Mouse (Mus musculus) retina, adult 2 months (tissue): Measurements from ENCODE around the gene Cdhr5.

Source experiments
- DNase-seq: peaks from one replicate; pipeline ENCODE4 v3.0.0-alpha.2; 2012; ENCODE audit warnings: low read depth, low spot score

Gene Cdhr5

DNA sequence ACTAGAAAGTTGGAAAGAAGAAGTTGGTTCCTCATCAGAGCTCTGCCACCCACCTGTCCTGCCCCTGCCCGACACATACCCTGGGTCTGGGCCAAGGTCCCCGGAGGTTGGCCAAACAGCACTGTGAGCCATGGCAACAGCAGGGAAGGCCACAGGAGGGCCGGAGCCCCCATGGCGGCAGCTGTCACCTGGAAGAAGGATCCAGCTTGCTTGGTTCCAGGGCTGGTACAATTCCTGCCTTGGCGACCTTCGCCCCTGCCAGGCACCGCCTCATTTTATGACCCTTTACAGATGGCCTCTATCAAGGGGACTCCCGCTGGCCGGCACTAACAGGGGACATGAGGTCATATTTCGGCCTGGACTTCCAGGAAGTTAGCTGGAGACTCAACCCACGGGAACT is at the start of gene Cdhr5:
TSS of gene Cdhr5 (minus strand) at position 241 of the 400 bp plus-strand sequence.
- DNase-seq, result no peak

DNA sequence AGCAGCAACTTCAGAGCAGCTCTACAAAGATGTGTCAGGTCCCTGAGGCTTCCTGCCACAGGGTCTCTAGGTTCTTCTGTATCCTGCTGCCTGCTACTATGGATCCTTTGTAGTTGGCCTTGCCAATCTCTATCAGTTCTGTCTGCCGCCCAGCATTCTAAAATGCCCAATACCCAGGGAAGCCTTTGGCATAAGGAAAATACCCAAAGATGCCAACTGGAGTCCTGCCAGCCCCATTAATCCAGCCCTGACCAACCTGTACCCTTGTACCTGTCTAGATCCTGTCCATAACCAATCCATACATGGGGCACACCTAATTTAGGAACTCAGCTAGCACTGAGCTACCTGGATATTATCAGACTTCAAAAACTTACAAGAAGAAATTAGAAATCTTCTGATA is 48.1 kb upstream of the Cdhr5 start:
- no peak for DNase-seq

DNA sequence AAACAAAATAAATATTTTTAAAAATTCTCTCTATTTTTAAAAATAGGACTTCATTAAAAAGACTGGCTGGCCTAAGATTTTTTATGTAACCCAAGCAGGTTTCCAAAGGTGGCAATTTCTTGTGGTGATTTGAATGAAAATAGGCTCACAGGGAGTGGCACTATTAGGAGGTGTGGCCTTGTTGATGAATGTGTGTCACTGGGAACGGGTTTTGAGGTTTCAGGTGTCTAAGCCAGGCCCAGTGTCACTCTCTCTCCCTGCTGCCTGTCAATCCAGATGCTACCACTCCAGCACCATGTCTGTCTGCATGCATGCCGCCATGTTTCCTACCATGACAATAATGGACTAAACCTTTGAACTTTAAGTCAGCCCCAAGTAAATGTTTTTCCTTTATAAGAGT is 42.9 kb upstream of the Cdhr5 start:
- no peak for DNase-seq

DNA sequence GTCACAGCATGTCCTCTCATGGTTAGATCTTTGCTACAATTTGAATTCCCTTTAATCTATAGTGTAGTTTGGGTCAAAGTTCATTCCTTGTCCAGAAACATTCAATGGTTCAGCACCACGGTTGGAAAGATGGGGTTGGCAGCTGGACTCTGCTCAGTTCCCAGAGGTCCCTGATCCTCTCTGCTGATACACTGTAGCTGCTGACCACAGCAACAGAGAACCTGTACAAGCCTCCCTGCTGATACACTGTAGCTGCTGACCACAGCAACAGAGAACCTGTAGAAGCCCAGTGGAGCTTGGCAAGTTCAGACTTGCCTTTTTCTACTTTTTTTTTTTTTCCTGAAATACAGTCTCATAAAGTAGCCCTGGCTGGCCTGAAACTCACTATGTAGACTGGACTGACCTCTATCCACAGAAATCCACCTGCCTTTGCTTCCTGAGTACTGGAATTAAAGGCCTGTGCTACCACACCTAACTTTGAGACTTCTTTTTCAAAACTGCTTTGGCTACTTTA is 41.1 kb upstream of the Cdhr5 start:
- DNase-seq, result no peak

DNA sequence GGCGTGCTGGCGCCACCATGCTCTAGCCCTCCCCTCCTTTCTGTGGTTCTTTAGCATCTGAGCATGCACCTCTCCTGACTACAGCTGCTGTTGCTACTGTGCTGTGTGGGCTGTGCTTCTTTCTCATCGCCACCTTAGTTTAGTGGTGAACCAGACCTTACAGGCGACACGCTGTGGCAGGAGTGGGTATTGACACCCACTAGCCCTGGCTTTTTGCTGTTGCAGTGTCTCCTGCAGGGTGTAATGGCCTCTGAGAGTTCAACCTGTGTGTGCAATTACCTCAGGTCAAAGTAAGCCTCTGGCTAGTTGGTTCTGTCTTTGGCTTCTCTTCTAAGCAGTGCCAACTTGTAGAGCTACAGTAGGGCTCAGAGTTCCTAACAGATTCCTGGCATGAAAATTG is 39.4 kb upstream of the Cdhr5 start:
- no peak for DNase-seq

DNA sequence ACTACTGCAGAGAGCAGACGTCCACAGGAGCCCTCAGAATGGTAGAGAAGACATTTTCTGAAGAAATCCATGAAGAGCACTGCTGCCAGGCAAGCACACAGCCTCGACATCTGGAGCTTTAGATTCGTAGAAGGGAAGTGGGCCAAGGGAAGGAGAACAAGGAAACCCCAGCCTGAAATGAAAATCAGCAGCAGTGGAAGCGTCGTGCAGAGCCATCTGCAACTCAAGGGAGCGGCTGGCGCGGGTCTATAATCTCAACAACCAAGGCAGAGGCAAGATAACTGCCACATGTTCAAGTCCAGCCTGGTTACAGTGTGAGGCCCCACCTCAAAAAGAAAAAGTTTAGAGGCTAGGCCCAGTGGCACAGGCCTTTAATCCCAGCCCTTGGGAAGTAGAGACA is 38.5 kb upstream of the Cdhr5 start:
- DNase-seq, result no peak

DNA sequence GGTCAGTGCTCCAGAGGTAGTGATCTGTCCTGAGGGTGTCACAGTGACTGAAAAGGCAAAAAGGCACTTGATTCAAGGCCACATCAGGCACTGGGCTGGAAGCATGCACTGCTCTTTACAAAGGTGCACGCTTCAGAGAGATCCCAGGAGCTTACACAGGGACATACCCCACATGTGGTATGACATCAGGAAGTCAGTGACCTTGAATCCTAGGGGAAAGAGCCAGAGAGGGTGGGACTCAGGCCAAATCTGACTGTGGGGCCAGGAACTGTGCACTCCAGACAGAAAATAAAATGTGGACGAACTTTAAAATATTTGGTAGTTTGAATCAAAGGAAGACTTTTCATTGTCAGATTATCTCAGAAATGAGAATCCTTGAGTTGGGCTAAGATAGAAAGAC is 37.8 kb upstream of the Cdhr5 start:
- DNase-seq, result no peak

DNA sequence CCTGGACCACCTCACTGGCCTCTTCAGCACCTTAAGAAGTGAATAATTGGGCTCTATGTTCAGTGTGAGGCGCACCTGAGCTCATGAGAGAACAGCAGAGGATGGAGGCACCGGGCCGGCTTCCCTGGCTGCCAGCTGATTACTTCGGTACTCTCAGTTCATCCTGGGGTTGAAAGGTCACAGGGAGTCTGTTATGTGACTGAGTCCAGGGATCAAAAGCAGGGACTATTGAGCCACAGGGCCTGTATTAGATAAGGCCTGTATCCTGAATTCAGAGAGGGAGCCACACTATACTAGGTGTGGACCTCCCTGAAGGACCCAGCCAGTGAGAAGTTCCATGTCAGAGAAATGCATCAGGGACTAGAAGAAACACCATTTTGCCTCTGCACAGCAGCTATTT is 28.0 kb upstream of the Cdhr5 start:
- DNase-seq, result no peak

DNA sequence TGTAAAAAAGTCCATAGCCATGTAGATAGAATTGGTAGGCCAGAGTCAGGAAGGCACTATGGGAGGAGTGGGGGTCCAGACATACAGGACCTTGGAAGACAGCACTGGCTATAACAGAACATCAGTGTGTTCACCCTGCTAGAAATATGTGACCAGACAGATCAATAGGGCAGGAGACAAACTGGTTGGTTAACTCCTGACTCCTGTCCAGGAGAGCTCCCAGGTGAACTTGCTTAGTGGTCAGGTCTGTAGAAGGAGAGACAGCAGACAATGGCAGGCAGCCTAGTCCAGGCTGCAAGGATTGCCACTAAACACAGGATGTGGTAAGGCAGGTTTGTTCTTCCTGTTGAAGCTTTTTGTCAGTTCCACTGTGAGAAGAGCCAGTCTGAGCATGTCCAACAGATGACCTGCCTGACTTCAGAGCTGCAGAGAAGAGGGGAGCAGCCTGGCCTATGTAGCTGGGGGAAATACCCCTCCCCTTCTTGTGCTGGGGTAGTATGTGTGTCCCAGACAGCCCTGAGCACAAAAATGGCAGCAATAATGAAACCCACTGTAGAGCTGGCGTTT is 26.2 kb upstream of the Cdhr5 start:
- DNase-seq, result no peak

DNA sequence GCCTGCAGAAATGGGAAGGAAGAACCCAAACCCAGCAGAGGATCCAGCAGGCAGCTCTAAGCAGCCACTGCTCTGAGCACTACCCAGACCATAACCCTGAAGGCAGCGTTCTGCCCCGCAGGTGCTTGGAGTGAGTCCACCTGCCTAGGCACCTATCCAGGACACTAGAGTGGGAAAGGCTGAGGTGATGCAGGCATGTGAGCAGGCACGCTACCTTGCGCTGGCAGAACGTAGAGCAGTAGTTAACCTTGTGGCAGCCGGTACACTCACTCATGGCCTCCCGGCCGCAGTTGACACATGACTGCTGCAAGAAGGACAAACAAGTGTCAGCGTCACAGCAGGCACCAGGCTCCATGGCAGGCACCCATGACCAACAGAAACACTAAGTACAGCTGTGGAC is 24.8 kb upstream of the Cdhr5 start:
- DNase-seq, result no peak

DNA sequence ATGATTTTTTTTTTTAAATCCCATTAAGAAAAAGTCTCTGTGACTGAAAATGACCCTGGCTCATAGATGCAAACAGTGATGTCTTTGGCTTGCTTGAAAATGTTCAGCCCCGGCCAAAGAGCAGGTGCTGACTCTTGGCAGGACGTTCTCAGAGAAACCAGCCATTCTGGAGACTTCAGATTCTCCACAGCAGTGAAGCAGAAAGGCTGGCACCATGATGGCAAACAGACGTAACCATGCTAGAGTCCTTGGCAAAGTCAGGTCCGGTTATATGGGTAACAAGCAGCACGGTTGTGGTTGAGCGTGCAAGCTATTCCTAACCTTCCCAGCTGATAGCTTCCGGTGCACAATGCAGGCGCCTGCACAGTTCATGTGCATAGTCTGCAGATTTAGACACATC is 22.6 kb upstream of the Cdhr5 start:
- no peak for DNase-seq

DNA sequence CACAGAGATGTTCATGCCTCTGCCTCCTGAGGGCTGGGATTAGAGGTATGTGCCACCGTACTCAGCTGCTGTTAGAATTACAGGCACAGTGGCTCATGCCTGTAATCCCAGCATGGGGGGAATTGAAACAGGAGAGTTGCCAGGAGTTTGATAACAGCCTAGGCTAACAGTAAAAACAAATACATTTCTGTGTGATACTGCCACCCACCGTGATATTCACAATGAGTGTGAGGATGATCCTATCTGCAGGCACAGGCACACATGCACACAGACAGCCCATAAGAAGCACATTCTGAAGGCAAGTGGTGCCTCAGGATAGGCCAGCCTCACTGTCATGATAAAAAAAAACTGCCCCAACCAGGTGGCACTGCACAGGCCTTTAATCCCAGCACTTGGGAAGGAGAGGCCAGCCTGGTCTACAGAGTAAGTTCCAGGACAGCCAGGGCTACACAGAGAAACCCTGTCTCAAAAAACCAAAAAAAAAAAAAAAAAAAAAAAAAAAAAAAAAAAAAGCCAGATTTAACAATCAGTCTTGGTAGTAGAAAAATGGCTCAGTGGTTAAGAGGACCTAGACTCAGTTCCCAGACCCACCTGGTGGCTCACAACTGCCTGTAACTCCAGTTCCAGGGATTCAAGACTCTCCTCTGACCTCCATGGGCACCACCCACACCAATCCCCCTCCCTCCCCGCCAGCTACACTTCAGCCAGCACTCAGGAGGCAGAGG is 21.5 kb upstream of the Cdhr5 start:
- DNase-seq, result no peak

DNA sequence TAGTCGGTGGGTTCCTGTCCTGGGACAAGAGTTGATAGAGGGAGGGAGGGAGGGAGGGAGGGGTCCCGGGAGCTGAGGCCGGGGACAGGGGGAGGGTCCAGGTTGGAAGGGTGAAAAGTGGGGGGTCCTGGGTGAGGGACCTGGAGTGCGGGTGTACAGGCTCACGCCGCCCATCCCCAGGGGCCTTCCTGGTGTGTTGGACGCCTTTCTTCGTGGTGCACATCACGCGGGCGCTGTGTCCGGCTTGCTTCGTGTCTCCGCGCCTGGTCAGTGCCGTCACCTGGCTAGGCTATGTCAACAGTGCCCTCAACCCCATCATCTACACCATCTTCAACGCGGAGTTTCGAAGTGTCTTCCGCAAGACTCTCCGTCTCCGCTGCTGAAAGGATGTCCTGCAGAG is 17.9 kb upstream of the Cdhr5 start:
- no peak for DNase-seq

DNA sequence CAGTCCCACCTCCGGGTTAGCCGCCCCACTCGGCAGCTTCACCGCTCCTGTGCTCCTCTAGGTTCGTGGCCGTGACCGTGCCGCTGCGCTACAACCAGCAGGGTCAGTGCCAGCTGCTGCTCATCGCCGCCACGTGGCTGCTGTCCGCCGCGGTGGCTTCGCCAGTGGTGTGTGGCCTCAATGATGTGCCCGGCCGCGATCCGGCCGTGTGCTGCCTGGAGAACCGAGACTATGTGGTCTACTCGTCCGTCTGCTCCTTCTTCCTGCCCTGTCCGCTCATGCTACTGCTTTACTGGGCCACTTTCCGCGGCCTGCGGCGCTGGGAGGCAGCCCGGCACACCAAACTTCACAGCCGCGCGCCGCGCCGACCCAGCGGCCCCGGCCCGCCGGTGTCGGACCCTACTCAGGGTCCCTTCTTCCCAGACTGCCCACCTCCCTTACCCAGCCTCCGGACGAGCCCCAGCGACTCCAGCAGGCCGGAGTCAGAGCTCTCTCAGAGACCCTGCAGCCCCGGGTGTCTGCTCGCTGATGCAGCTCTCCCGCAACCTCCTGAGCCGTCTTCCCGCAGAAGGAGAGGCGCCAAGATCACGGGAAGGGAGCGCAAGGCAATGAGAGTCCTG is 17.4 kb upstream of the Cdhr5 start:
- peak; percentile 29 for DNase-seq

DNA sequence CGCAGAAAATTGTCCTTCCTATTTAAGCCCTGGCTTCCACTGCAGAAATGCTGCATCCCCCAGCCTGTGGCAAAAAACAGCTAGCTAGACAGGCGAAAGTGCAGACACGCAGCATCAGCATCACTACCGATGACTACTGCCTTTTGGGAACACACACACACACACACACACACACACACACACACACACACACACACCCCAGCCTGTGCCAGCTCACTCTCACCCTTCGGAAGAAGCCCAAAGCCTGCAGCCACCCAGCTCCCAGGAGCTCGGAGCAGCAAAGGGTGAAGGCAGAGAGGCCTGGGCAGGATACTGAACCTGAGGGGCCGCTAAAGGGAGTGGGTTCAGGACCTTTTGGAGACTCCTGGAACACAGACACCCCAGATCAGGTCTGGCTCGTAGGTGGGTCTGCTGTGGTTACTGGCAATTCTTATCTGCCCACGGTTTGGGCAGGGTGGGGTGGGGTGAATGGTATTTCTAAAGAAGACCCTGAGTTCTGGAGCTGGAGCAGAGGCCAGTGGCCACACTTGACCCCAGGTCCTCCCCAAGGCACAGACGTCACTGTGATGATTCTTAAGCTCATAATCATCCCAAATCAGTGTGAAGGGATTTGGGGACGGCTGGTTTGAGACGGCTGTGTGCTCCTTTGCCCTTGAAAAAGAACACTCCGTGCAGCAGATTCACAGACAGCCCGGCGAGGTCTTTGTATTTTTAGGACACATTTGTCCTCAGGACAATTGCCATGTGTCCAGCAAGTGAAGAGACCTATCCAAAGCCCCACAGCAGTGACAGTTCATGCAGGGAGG is 16.2 kb upstream of the Cdhr5 start:
- peak; percentile 87 for DNase-seq

DNA sequence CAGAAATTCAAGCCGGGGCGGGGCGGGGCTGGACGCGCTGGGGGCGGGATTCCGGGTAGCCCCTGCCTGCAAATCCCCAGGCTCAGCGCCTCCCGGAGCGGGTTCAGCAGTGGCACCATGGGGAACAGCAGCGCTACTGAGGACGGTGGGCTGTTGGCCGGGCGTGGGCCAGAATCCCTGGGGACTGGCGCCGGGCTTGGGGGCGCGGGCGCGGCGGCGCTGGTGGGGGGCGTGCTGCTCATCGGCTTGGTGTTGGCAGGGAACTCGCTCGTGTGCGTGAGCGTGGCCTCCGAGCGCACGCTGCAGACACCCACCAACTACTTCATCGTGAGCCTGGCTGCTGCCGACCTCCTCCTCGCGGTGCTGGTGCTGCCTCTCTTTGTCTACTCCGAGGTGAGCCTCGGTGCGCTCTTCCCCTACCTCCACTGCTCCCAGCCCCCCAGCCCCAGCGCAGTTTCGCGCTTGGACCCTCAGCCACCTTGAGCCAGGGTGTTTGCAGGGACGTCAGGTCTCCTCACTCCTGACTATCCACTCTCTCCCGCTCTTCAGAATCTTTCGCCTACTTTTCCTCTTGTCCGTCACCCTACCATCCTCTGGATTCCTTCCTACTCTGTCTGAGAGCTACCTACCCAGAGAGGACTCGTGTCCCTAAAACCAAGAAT is 15.5 kb upstream of the Cdhr5 start, which contains the start of gene Drd4:
TSS of gene Drd4 (plus strand) at position 86 of the 662 bp plus-strand sequence.
- peak; percentile 50 for DNase-seq

DNA sequence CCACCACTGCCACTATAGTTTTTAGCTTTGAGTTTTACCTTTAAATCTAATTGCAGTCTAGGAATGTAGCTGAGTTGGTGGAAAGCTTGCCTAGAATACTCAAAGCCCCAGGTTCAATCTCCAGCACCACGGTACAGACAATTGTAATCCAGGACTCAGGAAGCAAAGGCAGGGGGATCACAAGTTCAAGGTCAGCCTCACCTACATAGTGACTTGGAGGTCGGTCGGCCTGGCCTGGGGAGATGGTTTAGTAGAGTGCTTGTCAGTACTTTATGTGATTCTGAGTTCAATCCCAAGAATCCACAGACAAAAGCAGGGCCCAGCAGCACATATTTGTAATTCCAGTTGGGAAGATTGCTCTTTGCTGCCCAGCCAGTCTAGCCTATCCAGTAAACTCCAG is 11.5 kb upstream of the Cdhr5 start:
- no peak for DNase-seq

DNA sequence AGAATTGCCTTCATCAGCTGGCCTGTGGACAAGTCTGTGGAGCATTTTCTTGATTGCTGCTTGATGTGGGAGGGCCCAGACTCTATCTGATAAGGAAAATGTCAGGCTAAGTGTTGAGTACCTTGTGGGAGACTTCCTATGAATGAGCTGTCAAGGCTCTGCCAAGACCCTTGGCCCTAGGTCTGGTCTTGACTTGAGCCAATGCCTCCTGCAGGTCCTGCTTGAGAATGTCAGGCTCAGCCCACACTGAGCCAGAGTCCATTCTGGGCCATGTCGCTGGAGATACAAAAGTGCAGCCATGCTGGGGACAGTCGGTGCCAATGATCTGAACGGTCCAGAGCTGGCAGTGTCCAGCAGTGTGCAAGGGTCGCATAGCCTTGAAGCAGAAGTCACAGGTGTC is 6.2 kb upstream of the Cdhr5 start:
- no peak for DNase-seq

DNA sequence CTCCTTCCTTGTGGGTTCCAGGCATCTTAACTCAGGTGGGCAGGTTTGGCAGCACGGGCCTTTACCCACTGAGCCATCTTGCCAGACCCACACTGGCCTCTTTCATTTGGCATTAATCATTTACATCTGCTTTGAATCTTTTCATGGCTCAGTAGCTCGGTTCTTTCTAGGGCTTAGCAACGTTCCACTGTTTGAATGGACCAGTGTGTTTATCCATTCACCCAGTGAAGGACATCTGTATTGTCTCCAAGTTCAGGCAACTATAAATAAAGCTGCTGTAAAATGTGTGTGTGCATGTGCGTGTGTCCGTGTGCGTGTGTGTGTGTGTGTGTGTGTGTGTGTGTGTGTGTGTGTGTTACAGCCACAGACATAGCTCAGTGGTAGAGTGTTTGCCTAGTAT is 4.9 kb upstream of the Cdhr5 start:
- no peak for DNase-seq

DNA sequence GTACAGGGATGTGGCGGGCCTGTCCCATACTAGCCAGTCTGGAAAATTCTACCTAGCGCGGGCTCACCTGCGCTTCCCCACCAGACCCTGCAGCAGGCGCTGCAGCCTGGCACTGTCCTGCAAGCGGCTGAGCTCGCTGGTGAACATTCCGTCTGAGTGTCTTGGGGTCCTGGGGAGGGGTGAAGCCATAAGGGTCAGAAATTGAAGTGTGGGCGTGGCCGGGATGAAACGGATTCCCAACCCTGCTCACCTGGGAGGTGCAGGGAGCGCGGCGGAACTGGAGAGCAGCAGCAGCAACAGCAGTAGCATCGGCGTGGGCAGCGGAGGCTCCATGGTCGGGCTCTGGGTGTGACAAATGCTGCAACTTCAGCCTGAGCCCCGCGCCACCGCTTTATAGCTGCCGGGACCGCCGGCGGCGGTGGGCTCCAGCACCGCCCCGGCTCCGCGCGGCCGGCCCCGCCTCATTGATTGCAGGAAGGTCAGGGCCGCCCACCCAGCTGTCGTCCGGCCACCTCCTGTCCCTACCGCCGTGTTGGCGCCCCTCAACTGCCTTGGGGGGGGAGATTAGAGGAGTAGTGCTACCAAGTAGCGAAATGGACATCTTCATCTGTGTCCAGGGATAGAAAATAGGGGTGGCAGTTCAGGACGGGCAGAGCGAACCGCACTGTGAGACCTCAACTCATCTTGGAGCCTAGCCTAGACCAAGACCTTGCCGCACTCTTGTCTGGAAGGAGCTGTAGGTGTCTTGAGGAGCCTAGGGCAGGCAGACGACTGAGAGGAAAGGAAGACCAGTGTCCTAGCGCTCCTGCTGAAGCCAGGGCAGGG is 2.4 kb upstream of the Cdhr5 start, which contains the start of gene Sct:
TSS of gene Sct (minus strand) at position 368 of the 825 bp plus-strand sequence.
- no peak for DNase-seq
